Mouse (Mus musculus): ENCODE results near the gene Zfp950.

The Zfp950 gene

DNA sequence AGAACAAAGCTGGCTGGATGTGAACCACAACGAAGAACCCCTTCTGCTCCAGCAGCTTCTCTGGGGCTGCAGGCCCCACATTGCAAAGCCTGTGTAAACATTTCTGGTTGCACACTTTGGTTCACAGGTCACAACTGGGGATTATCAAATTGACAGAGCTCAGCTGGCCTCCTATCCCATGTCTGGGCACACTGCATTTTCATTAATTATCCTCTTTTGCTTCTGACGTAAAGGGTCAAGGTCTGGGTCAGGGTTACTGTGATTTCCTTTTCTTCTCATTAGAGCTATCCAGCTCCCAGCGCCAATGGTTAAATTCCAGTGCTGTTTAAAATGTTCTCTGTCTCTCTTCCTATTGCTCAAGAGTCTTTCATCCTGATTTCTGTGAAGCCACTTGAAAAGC is 83.1 kb downstream of the Zfp950 start:
- no peak for DNase-seq (ENCODE audit: low read depth in 2 of 2, low spot score in 2 of 2)

DNA sequence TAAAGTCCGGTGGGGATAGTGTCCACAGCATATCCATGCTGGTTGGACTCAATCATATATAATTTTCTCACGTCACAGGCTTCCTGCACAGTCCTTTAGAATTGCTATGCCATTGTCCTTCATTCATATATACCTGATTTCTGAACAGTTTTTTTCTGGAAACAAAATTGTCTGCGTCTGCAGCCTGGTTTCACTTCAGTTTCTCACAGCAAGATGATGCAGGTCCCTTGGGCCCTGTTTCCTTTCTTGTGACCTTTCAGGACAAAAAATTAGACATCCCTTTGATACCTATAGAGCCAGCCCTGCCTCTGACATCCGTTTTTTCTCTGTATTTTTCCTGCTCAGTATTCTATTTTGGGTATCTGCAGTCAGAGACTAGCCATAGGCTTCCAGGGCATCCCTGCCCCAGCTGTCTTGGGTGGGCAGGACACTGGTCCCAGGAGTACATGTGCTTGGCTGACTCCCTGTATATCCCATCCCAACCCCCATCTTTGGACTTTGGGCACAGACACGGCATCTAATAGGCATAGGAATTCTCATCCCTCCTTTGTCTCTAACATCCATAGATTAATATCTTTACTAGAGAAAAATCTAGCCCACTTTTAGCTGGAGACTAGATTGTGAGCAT is 83.7 kb downstream of the Zfp950 start:
- no peak for DNase-seq (ENCODE audit: low read depth in 2 of 2, low spot score in 2 of 2)

DNA sequence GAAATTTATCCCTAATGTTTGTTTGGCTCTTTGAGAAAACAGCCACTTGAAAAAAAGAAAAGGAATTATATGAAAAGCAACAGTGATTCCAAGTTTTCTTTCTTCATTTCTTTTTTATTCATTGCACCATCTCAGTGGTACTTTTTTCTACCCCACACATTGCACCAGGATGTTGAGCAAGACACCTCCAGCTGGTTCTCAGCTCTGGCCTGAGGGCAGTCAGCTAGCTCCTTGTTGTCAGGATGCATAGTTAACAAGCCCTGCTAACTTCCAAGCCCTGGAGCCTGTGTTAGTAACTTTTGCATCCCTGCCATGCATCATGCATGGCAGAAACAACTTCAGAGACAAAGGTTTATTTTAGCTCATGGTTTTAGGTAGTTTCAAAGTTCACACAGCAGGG is 87.9 kb downstream of the Zfp950 start:
- no peak for DNase-seq (ENCODE audit: low read depth in 2 of 2, low spot score in 2 of 2)

DNA sequence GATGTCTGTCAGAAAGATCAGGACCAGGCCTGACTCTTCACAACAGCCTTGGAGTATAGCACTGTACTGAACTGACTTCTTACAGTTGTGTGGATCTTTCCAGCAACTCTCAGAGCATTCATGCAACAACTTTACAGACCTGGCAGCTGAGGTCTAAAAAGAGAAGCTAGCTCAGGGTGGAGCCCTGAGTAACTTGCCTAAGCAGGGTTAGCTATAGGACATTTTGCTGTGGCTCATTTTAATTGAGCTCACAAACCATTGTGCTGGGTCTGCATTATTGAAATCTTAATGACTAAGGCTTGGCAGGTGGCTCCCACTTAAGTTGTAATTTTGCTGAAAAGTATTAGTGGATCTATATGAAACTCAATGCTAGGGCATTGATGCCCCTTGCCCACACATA is 88.6 kb downstream of the Zfp950 start:
- DNase-seq (ENCODE audit: low read depth in 2 of 2, low spot score in 2 of 2), result no peak

DNA sequence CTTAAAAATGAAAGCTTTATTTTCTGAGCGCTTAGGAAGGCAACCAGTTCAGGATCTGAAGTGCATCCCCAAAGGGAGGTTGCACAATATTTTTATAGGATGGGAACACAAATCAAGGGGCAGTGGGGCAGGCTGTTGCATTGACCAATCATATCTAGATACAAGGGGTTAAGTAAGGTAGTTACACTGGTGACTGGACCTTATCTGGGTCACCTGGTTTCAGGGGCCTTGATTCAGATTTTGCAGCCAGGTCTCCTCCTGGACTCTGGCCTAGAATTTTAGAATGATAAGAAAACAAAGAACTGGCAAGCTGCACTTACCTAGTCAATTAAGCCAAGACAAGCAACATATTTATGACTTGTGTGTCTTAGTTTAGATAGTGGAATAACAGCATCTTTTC is 89.5 kb downstream of the Zfp950 start:
- DNase-seq (ENCODE audit: low read depth in 2 of 2, low spot score in 2 of 2), result no peak

DNA sequence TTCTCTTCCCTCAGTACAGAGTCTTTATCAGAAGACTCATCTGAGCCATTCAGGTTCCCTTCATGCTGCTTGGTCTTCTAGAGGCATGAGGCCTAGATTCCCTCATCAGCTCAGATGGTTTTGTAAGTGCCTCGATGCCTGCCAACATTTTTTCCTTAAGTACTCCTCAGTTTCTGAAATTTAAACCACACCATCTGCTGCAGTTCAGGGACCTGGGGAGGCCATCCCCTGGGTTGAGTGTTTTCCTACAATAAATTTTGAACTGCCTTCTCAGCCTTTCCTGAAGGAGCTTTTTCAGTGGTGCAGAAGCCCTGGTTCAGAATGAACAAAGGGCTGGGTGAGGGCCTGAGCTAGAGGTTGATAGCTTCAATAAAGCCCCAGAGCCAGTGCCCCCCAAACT is 91.2 kb downstream of the Zfp950 start:
- DNase-seq (ENCODE audit: low read depth in 2 of 2, low spot score in 2 of 2), result no peak

DNA sequence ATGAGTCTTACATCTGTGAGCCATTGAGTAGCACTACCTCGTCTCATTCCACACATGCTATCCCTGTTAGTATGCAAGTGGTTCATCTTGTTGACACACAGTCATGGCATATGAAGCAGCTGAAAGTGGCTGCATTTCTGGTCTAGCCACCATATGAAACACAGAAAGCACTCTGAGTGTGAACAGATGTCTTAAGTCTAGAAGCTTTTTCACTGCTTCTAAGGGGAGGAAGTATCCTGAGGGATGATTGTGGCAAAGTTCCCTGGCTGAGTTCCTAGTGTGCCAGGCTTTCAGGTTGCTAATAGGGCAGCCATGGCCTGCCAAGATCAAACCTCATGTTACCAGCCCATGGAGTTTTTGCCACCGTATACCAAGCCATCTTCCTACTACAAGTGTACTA is 92.0 kb downstream of the Zfp950 start:
- no peak for DNase-seq (ENCODE audit: low read depth in 2 of 2, low spot score in 2 of 2)

DNA sequence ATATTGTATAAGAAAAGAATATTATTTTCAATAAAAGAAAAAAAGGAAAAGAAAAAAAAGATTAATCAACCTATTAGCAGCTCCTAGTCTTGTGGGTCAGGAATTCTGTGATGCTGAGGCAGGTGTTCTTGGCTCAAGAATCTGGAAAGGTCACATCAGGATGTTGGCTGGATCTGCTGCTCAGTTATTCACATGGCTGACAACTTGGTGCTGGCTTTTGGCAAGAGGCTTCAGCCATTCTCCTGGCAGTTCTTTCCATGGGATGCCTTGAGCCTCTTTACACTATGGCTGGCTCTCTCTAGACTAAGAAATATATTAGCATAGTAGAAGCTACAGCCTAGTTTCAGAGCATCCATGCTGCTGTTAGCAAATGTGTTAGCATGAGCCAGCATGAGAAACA is 101.5 kb downstream of the Zfp950 start:
- no peak for DNase-seq (ENCODE audit: low read depth in 2 of 2, low spot score in 2 of 2)

DNA sequence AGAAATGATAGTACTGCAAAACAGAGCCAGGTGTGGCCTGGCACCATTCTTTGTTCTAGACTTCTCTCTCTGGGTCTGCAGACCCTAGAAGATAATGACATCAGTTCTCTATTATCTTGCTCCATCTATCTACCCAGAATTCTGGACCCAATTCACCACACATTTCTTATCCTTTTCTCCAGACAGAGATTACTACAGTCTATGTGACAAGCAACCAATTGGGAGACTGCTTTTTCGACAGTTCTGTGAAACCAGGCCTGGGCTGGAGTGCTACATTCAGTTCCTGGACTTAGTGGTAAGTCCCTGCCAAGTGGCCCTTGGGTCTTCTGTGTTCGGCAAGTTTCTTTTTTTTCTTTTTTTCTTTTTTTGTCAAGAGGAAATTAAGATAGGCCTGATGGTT is 109.1 kb downstream of the Zfp950 start:
- DNase-seq (ENCODE audit: low read depth in 2 of 2, low spot score in 2 of 2), result no peak

DNA sequence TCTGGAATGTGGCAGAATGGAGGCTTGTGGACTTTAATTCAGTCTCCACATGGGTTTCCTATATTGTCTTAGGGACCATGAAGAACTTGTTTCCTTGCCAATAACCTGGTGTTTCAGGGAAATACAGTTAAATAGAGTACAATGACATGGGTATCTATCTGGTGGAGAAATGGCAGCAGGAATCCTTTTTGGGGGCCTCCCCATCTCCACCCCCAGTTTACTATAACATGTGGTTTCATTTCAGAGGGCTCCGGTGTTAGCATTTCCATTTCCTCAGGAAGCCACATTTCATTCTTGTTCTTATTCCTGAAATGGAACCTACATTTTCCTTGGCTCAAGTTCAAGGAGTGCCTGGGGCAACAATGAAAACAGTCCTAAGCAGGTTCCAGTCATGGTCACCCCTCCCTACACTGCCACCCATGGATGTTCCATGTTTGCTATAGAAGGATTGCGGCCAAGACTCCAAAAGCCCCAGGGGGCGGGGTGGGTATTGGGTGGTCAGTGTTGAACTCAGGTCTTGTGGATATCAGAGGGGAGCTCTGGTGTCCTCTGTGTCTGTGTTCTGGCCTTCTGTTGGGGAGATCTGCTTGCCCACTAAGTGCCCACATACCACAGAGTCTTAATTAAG is 118.6 kb downstream of the Zfp950 start:
- no peak for DNase-seq (ENCODE audit: low read depth in 2 of 2, low spot score in 2 of 2)

DNA sequence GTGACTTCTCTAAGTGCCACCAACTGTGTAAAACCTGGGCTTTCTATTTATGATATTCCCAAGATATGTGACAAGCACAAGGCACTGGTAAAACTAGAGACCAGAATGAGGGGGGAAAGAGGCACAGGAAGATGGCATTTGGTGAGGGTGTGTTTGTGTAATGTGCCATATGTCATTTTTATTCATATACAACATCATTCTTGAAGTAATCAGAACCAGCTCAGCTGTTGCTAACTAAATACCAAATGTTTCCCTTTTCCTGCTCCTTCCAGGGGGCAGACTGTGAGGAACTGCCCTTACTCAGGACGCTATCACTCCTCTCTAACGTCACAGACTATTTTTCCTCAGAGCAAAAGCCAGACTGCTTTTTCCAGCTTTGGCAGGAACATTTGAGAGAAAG is 119.1 kb downstream of the Zfp950 start:
- no peak for DNase-seq (ENCODE audit: low read depth in 2 of 2, low spot score in 2 of 2)

DNA sequence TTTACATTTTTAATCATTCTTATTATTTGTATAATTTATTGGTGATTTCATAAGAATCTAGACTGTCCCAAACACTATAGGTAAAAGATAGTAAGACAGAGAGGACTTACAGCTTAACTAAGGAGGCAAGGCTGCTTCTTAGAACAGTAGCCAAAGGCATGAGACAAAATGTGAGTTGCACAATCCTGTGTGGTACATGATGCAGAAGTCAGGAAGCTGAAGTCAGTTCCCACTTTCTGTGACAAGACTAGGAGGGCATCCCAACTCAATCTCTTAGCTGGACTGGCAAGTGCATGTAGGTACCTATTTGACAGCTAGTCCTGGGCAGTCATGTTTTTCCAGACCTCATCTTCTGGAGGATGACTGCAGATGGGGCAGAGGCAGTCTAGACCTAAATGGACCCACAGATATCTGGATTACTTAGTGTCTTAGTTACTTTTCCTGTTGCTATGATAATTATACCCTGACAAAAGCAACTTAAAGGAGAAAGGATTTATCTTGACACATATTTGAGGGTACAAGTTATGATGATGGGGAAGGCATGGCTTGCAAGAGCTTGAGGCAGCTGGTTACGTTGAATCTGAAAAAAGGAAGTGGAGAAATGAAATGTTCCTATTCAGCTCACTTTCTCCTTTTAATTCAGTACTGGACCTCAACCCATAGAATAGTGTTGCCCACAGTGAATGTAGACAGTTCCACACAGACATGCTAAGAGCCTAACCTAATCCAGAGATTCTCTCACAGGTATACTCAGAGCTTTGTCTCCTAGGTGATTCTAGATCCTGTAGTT is 123.0 kb downstream of the Zfp950 start:
- DNase-seq (ENCODE audit: low read depth in 2 of 2, low spot score in 2 of 2), result no peak

DNA sequence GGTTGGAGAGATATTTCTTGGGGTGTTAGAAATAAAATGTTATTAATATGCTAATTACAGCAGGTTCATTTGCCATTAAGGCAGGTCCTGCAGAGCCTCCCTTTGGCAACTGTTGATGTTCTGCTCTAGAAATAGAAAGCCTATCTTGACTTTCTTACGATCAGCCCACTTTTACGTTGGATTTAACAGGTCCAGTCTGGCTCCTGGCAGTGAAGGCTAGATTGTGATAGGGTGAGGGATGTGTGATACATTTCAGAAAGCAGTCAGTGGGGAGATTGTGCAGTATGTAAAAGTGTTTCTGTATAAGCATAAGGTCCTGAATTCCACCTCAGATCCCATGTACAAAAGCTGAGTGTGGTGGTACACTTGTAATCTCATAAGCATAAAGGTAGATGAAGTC is 131.4 kb downstream of the Zfp950 start:
- DNase-seq (ENCODE audit: low read depth in 2 of 2, low spot score in 2 of 2), result no peak
